Mouse (Mus musculus) midbrain, embryonic 13.5 days (tissue): ENCODE results near the gene Scamp4. TPM values are rescaled to one million over a fixed set of nuclear protein-coding genes. Genes with fewer than 3 reads are reported as not detected.
"Not testable (repeated sequence)": the region's sequence is repeated elsewhere in the genome, so short reads cannot be mapped to it uniquely, and the experiment has no call there.

Source experiments
- ATAC-seq: fragments of 200-750 bp; cut with Nextera tagmentation; 2 replicates; pipeline ENCODE4 v1.8.0; 2017; ENCODE audit warnings: mild to moderate bottlenecking, moderate TSS enrichment, moderate library complexity
- H3K27ac ChIP-seq: fragments of 300-500 bp; sonication (generic); 2 replicates; pipeline ENCODE4 v1.5.1; 2015; ENCODE audit warnings: inconsistent platforms, mild to moderate bottlenecking, moderate library complexity
- H3K27me3 ChIP-seq: fragments of 300-500 bp; sonication (generic); 2 replicates; pipeline ENCODE4 v1.6.1; 2015; ENCODE audit warnings: mild to moderate bottlenecking, inconsistent platforms
- H3K36me3 ChIP-seq: fragments of 300-500 bp; sonication (generic); 2 replicates; pipeline ENCODE4 v1.6.1; 2015; ENCODE audit warnings: mild to moderate bottlenecking, inconsistent platforms
- H3K4me1 ChIP-seq: fragments of 300-500 bp; sonication (generic); replicated peaks from 2 replicates; pipeline ENCODE4 v1.6.1; 2015; ENCODE audit warnings: inconsistent platforms
- H3K4me2 ChIP-seq: fragments of 300-500 bp; sonication (generic); replicated peaks from 2 replicates; pipeline ENCODE4 v1.6.1; 2015; ENCODE audit warnings: moderate library complexity, mild to moderate bottlenecking, inconsistent platforms
- H3K4me3 ChIP-seq: fragments of 300-500 bp; sonication (generic); replicated peaks from 2 replicates; pipeline ENCODE4 v1.5.1; 2015; ENCODE audit warnings: mild to moderate bottlenecking, inconsistent platforms
- H3K9ac ChIP-seq: fragments of 300-500 bp; sonication (generic); replicated peaks from 2 replicates; pipeline ENCODE4 v1.6.1; 2015; ENCODE audit warnings: mild to moderate bottlenecking, inconsistent platforms
- H3K9me3 ChIP-seq: fragments of 300-500 bp; sonication (generic); 2 replicates; pipeline ENCODE4 v1.6.1; 2016; ENCODE audit warnings: mild to moderate bottlenecking, inconsistent platforms
- WGBS: fragments of 180-500 bp; shearing (Covaris S2); methylation state at CpG from one replicate; pipeline ENCODE4 v1.1.7; 2015; 5-methylcytosine and 5-hydroxymethylcytosine counted together
- polyA plus RNA-seq: library from polyadenylated mRNA; unstranded; fragments of >200 nt; fragmentation: Nextera tagmentation; extraction: Ambion mirVana; gene quantifications from 2 replicates; pipeline ENCODE4 v1.2.1, GENCODE M21; 2015

Scamp4 gene
- polyA plus RNA-seq, 1 experiment from 2014 or later = 60.3 TPM

- 94% methylated on average over 10 of the region's 10 CpGs for WGBS
- H3K4me1 ChIP-seq = 0 out of 2 replicates have a peak, but pooled peaks cover under 1% of the 10 kb centered on the region
- no peak for ATAC-seq
- H3K36me3 ChIP-seq = peaks cover 68% of the 10 kb centered on the region
- no peak overlapping the region for H3K27ac ChIP-seq
- no peak overlapping the region for H3K4me3 ChIP-seq
- H3K9ac ChIP-seq = no peak overlapping the region
- no peaks in the 10 kb centered on the region for H3K9me3 ChIP-seq
- H3K27me3 ChIP-seq = no peaks in the 10 kb centered on the region
- H3K4me2 ChIP-seq = no peak overlapping the region
Observed at GRCm38 (mm10) chr10:80646936-80647335, 44.3 kb downstream of the Scamp4 start.

- WGBS = 91% methylated on average over 6 of the region's 6 CpGs
- not testable (repeated sequence) for H3K4me3 ChIP-seq, ATAC-seq
Observed at GRCm38 (mm10) chr10:80649910-80650309, 47.2 kb downstream of the Scamp4 start.

GRCm38 (mm10) chr10:80650392-80650791, 47.7 kb downstream of the Scamp4 start:
- Histone ChIP-seq H3K4me2 (no peak overlapping the region), H3K4me1 (peaks cover 20% of the 10 kb centered on the region), H3K27me3 (no peaks in the 10 kb centered on the region), H3K9ac (no peak overlapping the region), H3K36me3 (peaks cover 39% of the 10 kb centered on the region), H3K9me3 (no peaks in the 10 kb centered on the region), H3K27ac (no peak overlapping the region), H3K4me3 (no peak overlapping the region)
- no peak for ATAC-seq
- WGBS = 92% methylated on average over 10 of the region's 10 CpGs

More at GRCm38 (mm10) chr10:80649910-80650309, 47.2 kb downstream of the Scamp4 start:
- not testable (repeated sequence) for H3K27me3 ChIP-seq, H3K4me2 ChIP-seq, H3K27ac ChIP-seq, H3K9me3 ChIP-seq, H3K9ac ChIP-seq
- peaks cover 44% of the 10 kb centered on the region for H3K36me3 ChIP-seq
- peaks cover 15% of the 10 kb centered on the region for H3K4me1 ChIP-seq

- Histone ChIP-seq H3K27ac (no peak overlapping the region), H3K9me3 (no peaks in the 10 kb centered on the region), H3K36me3 (peaks cover 14% of the 10 kb centered on the region), H3K4me3 (no peak overlapping the region), H3K4me1 (peaks cover 33% of the 10 kb centered on the region), H3K4me2 (no peak overlapping the region), H3K9ac (no peak overlapping the region), H3K27me3 (no peaks in the 10 kb centered on the region)
- 98% methylated on average over 6 of the region's 6 CpGs for WGBS
- no peak for ATAC-seq
Observed at GRCm38 (mm10) chr10:80653156-80653720, 50.6 kb downstream of the Scamp4 start.

- H3K27me3 ChIP-seq = no peaks in the 10 kb centered on the region
- H3K4me2 ChIP-seq = peak overlapping the region; percentile 79
- no peaks in the 10 kb centered on the region for H3K9me3 ChIP-seq
- peaks cover 9% of the 10 kb centered on the region for H3K36me3 ChIP-seq
- H3K27ac ChIP-seq = no peak overlapping the region
- H3K4me1 ChIP-seq = peaks cover 35% of the 10 kb centered on the region
- ATAC-seq = no peak
- WGBS = 90% methylated on average over 6 of the region's 6 CpGs
- H3K4me3 ChIP-seq = peak overlapping the region; percentile 91; the same call in 1 of the 2 replicates
- peak overlapping the region; percentile 96 for H3K9ac ChIP-seq
Observed at GRCm38 (mm10) chr10:80654866-80655265, 52.2 kb downstream of the Scamp4 start.

- Histone ChIP-seq H3K9me3 (no peaks in the 10 kb centered on the region), H3K27me3 (no peaks in the 10 kb centered on the region), H3K4me3 (peak overlapping the region; percentile 91), H3K4me2 (peak overlapping the region; percentile 79), H3K27ac (peak overlapping the region; percentile 90), H3K4me1 (peaks cover 35% of the 10 kb centered on the region), H3K9ac (peak overlapping the region; percentile 96), H3K36me3 (peaks cover 9% of the 10 kb centered on the region)
- 6% methylated on average over 11 of the region's 12 CpGs for WGBS
- ATAC-seq = peak; percentile 75
Observed at GRCm38 (mm10) chr10:80655406-80656129, 52.9 kb downstream of the Scamp4 start.

- peak; percentile 87 for ATAC-seq
- H3K9ac ChIP-seq = peak overlapping the region; percentile 96
- H3K27me3 ChIP-seq = no peaks in the 10 kb centered on the region
- under 1% methylated on average over 70 of the region's 72 CpGs for WGBS
- H3K36me3 ChIP-seq = peaks cover 7% of the 10 kb centered on the region
- H3K27ac ChIP-seq = peak overlapping the region; percentile 90
- peak overlapping the region; percentile 91 for H3K4me3 ChIP-seq
- H3K4me1 ChIP-seq = peaks cover 35% of the 10 kb centered on the region
- H3K9me3 ChIP-seq = no peaks in the 10 kb centered on the region
- H3K4me2 ChIP-seq = peak overlapping the region; percentile 79
Observed at GRCm38 (mm10) chr10:80656130-80656862, 53.6 kb downstream of the Scamp4 start.

- Histone ChIP-seq H3K4me1 (peaks cover 34% of the 10 kb centered on the region), H3K36me3 (peaks cover 4% of the 10 kb centered on the region), H3K4me2 (peak within 1 kb of the TSS; percentile 79), H3K9ac (peak within 1 kb of the TSS; percentile 96), H3K4me3 (peak within 1 kb of the TSS; percentile 91), H3K9me3 (no peaks in the 10 kb centered on the region), H3K27ac (peak within 1 kb of the TSS; percentile 90), H3K27me3 (no peaks in the 10 kb centered on the region)
- ATAC-seq = peak; percentile 51
- 20% methylated on average over 15 of the region's 15 CpGs for WGBS
Observed at GRCm38 (mm10) chr10:80656863-80657623, 54.4 kb downstream of the Scamp4 start, which contains the start of gene Btbd2. TSS of gene Btbd2 (minus strand) at chr10:80657071.

GRCm38 (mm10) chr10:80658194-80658840, 55.6 kb downstream of the Scamp4 start:
- no peak for ATAC-seq
- H3K36me3 ChIP-seq = no peaks in the 10 kb centered on the region
- no peaks in the 10 kb centered on the region for H3K27me3 ChIP-seq
- peaks cover 32% of the 10 kb centered on the region for H3K4me1 ChIP-seq
- H3K9me3 ChIP-seq = no peaks in the 10 kb centered on the region
- H3K9ac ChIP-seq = no peak overlapping the region
- no peak overlapping the region for H3K4me2 ChIP-seq
- no peak overlapping the region for H3K4me3 ChIP-seq
- WGBS = 88% methylated on average over 14 of the region's 14 CpGs
- H3K27ac ChIP-seq = no peak overlapping the region

GRCm38 (mm10) chr10:80658841-80659202, 56.1 kb downstream of the Scamp4 start:
- WGBS = 72% methylated on average over 4 of the region's 4 CpGs
- no peaks in the 10 kb centered on the region for H3K36me3 ChIP-seq
- no peak overlapping the region for H3K4me3 ChIP-seq
- no peak overlapping the region for H3K9ac ChIP-seq
- H3K27me3 ChIP-seq = no peaks in the 10 kb centered on the region
- H3K4me2 ChIP-seq = no peak overlapping the region
- ATAC-seq = no peak
- H3K4me1 ChIP-seq = peaks cover 33% of the 10 kb centered on the region
- no peaks in the 10 kb centered on the region for H3K9me3 ChIP-seq
- no peak overlapping the region for H3K27ac ChIP-seq

GRCm38 (mm10) chr10:80659213-80659612, 56.5 kb downstream of the Scamp4 start:
- no peak for ATAC-seq
- Histone ChIP-seq H3K4me3 (no peak overlapping the region), H3K4me2 (peak overlapping the region; percentile 6; the same call in 1 of the 2 replicates), H3K9ac (no peak overlapping the region), H3K27me3 (no peaks in the 10 kb centered on the region), H3K9me3 (no peaks in the 10 kb centered on the region), H3K36me3 (no peaks in the 10 kb centered on the region), H3K27ac (no peak overlapping the region), H3K4me1 (peaks cover 30% of the 10 kb centered on the region)
- 15% methylated on average over 10 of the region's 10 CpGs for WGBS
